Mouse (Mus musculus) cerebellum, adult 18-20 months (tissue): ENCODE results near the gene Gnaz.

Experiments
- DNase-seq, 2 experiments: peaks; one replicate each; pipeline ENCODE4 v3.0.0; 2021

The Gnaz gene

DNA sequence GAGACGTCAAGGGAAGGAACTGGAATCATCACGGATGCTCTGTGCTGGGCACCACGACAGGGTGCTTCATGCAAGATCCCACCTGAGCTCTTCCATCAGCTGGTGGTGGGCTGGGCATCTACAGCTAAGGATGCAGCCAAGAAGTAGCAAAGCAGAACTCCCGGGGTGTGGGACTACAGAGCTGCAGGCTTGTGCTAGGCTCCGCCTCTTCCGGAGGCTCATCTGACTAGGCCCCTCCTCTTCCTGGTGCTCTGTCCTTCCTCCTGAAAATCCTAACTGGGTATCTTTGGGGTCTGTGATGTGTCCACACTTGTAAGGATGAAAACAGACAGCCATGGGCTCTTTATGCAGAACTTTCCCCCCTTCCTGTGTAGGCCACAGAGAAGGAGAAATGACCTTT is 98.7 kb downstream of the Gnaz start:
- DNase-seq = no peak
